25 mouse cellular contexts compared by ENCODE assay signal in the genomic region with DNA sequence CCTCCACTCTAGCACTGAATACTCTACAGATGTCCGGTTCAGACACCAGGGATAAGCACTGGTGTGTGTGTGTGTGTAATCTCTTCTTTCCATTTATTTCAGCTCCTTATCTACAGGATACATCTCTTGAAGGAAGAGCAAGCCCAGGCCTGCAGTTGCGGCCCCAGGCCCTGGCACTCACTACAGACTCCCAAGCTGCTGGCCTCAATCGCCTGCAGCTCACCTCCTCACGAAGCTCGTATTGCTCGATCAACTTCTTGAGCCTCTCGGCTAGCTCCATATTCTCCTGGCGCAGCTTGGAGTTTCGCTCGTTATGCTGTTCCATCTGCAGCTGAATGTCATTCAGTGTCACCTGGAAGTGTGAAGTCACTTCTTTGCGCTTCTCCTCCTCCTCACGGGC. TPM values are rescaled to one million over a fixed set of nuclear protein-coding genes. Genes with fewer than 3 reads are reported as not detected.
A peak's percentile ranks its signal among the peaks of the same experiment; 100 is the strongest.
DNase-seq lines count a peak whose midpoint lies in the region; ATAC-seq and TF ChIP-seq lines count a peak whose summit lies in the region.
"Had no signal": no experiment of that assay in that cellular context is flagged by ENCODE, and none has a peak within 500 bp of the region (broad histone marks: within the 10 kb centered on the region; RNA-seq: fewer than 3 reads in every experiment).

No protein-coding gene starts in this region.

- 87% methylated on average over 12 of the region's 12 CpGs for WGBS in forebrain, embryonic 13.5 days
- 97% methylated on average over 12 of the region's 12 CpGs for WGBS in forebrain, embryonic 10.5 days

- H3K27ac ChIP-seq in forebrain, embryonic 13.5 days, result no peak overlapping the region
- H3K27ac ChIP-seq in forebrain, embryonic 10.5 days, result no peak overlapping the region
- peak overlapping the region; percentile 40; the same call in 1 of the 2 replicates for H3K27ac ChIP-seq in layer of hippocampus, adult 2 months
- H3K27ac ChIP-seq: embryonic facial prominence, embryonic 12.5 days; embryonic facial prominence, embryonic 15.5 days; forebrain, embryonic 15.5 days; heart, embryonic 15.5 days; hindbrain, embryonic 10.5 days; hindbrain, embryonic 13.5 days; intestine, embryonic 15.5 days had no signal

- peak; percentile 14 for DNase-seq in cerebellum, adult 9-10 months
- DNase-seq in cerebellum, postnatal 14 days, result no peak
- DNase-seq in forebrain, embryonic 10.5 days (ENCODE audit: extremely low spot score, low spot score), result no peak
- no peak for DNase-seq in layer of hippocampus, adult 2 months (ENCODE audit: low spot score in 2 of 2)
- no peak for DNase-seq in layer of hippocampus, adult 8-10 months (ENCODE audit: low spot score in 2 of 2)
- DNase-seq: adrenal gland, postnatal 36 days; cerebellum, adult 18-20 months; cerebellum, postnatal 25 days; gastrocnemius, postnatal 25 days; heart, adult 18-20 months; heart, postnatal 10 days; heart, postnatal 36 days; kidney, adult 2 months had no signal

- H3K4me2 ChIP-seq in forebrain, embryonic 13.5 days, result no peak overlapping the region
- H3K4me2 ChIP-seq: embryonic facial prominence, embryonic 12.5 days; embryonic facial prominence, embryonic 15.5 days; forebrain, embryonic 15.5 days; heart, embryonic 12.5 days; heart, embryonic 15.5 days; hindbrain, embryonic 13.5 days; intestine, embryonic 15.5 days had no signal

- no peak overlapping the region for H3K4me3 ChIP-seq in forebrain, embryonic 13.5 days
- H3K4me3 ChIP-seq in forebrain, embryonic 10.5 days, result no peak overlapping the region
- H3K4me3 ChIP-seq in layer of hippocampus, adult 2 months, result no peak overlapping the region
- H3K4me3 ChIP-seq: embryonic facial prominence, embryonic 12.5 days; embryonic facial prominence, embryonic 15.5 days; forebrain, embryonic 15.5 days; heart, embryonic 12.5 days; heart, embryonic 15.5 days; hindbrain, embryonic 10.5 days; hindbrain, embryonic 13.5 days; intestine, embryonic 15.5 days had no signal

- no peaks in the 10 kb centered on the region for H3K27me3 ChIP-seq in forebrain, embryonic 13.5 days
- no peaks in the 10 kb centered on the region for H3K27me3 ChIP-seq in forebrain, embryonic 10.5 days (ENCODE audit: poor library complexity, severe bottlenecking)
- H3K27me3 ChIP-seq: embryonic facial prominence, embryonic 12.5 days; embryonic facial prominence, embryonic 15.5 days; forebrain, embryonic 15.5 days; heart, embryonic 12.5 days; heart, embryonic 15.5 days; hindbrain, embryonic 13.5 days; intestine, embryonic 15.5 days; Patski had no signal

- no peaks in the 10 kb centered on the region for H3K9me3 ChIP-seq in forebrain, embryonic 13.5 days (replicated peaks)
- H3K9me3 ChIP-seq in forebrain, embryonic 10.5 days, result no peaks in the 10 kb centered on the region
- H3K9me3 ChIP-seq: embryonic facial prominence, embryonic 12.5 days; embryonic facial prominence, embryonic 15.5 days; forebrain, embryonic 15.5 days; heart, embryonic 12.5 days; heart, embryonic 15.5 days; hindbrain, embryonic 10.5 days; hindbrain, embryonic 13.5 days; intestine, embryonic 15.5 days had no signal

- H3K9ac ChIP-seq in forebrain, embryonic 13.5 days, result peak overlapping the region; percentile 0; the same call in 1 of the 2 replicates
- H3K9ac ChIP-seq: embryonic facial prominence, embryonic 12.5 days; forebrain, embryonic 15.5 days; heart, embryonic 12.5 days; heart, embryonic 15.5 days; hindbrain, embryonic 13.5 days; intestine, embryonic 15.5 days had no signal

- no peak for ATAC-seq in forebrain, embryonic 13.5 days
- ATAC-seq: forebrain, embryonic 15.5 days; hindbrain, embryonic 16.5 days; intestine, embryonic 15.5 days; Patski had no signal

- TF ChIP-seq CTCF in layer of hippocampus, adult 2 months (conservative IDR thresholded peaks at IDR 0.05), result no peak

- H3K4me1 ChIP-seq in forebrain, embryonic 13.5 days, result peaks cover 12% of the 10 kb centered on the region; the same call in 1 of the 2 replicates
- H3K4me1 ChIP-seq in forebrain, embryonic 10.5 days, result no peaks in the 10 kb centered on the region
- H3K4me1 ChIP-seq: embryonic facial prominence, embryonic 12.5 days; heart, embryonic 12.5 days; hindbrain, embryonic 10.5 days; intestine, embryonic 15.5 days had no signal

- peaks cover 100% of the 10 kb centered on the region for H3K36me3 ChIP-seq in forebrain, embryonic 13.5 days (ENCODE audit: poor library complexity, severe bottlenecking)
- H3K36me3 ChIP-seq in forebrain, embryonic 10.5 days (replicated peaks), result peaks cover 100% of the 10 kb centered on the region

RNA-seq across cellular contexts. Expression of a gene that starts 8.1 kb away (rescaled TPM):
- polyA plus RNA-seq in forebrain, embryonic 13.5 days (2015; fragmentation: Nextera tagmentation; extraction: Ambion mirVana), result 97.7 and 104 TPM in 2 replicates
- polyA plus RNA-seq in forebrain, embryonic 10.5 days (2016; fragmentation: Nextera tagmentation; extraction: Ambion mirVana), result 43.9 and 47.1 TPM in 2 replicates
- total RNA-seq in layer of hippocampus, adult 2 months (2021), result 10 to 100 TPM; 70.2 to 81.0 TPM
- total RNA-seq in layer of hippocampus, adult 8-10 months (2022), result 10 to 100 TPM; 59.2 to 67.4 (median 62.1) TPM

RNA-seq across cellular contexts. Expression of a gene that starts 9.0 kb away (rescaled TPM):
- polyA plus RNA-seq in forebrain, embryonic 13.5 days (2015; fragmentation: Nextera tagmentation; extraction: Ambion mirVana), result 75.9 and 79.8 TPM in 2 replicates
- polyA plus RNA-seq in forebrain, embryonic 10.5 days (2016; fragmentation: Nextera tagmentation; extraction: Ambion mirVana), result 114 and 118 TPM in 2 replicates
- 10 to 100 TPM; 49.7 to 51.3 TPM for total RNA-seq in layer of hippocampus, adult 2 months (2021)
- total RNA-seq in layer of hippocampus, adult 8-10 months (2022), result 10 to 100 TPM; 42.1 to 46.3 (median 44.6) TPM

RNA-seq across cellular contexts. Expression of a gene that starts 13.0 kb away (rescaled TPM):
- polyA plus RNA-seq in forebrain, embryonic 13.5 days (2015; fragmentation: Nextera tagmentation; extraction: Ambion mirVana), result 30.1 and 31.5 TPM in 2 replicates
- 30.4 and 34.8 TPM in 2 replicates for polyA plus RNA-seq in forebrain, embryonic 10.5 days (2016; fragmentation: Nextera tagmentation; extraction: Ambion mirVana)
- 10 to 100 TPM; 31.5 to 34.3 TPM for total RNA-seq in layer of hippocampus, adult 2 months (2021)
- total RNA-seq in layer of hippocampus, adult 8-10 months (2022), result 10 to 100 TPM; 27.9 to 42.5 (median 36.0) TPM

RNA-seq across cellular contexts. Expression of a gene that starts 17.8 kb away (rescaled TPM):
- polyA plus RNA-seq in forebrain, embryonic 13.5 days (2015; fragmentation: Nextera tagmentation; extraction: Ambion mirVana), result 2.3 and 4.5 TPM in 2 replicates
- 2.0 and 2.2 TPM in 2 replicates for polyA plus RNA-seq in forebrain, embryonic 10.5 days (2016; fragmentation: Nextera tagmentation; extraction: Ambion mirVana)
- 1 to 10 TPM; 5.7 to 7.4 TPM for total RNA-seq in layer of hippocampus, adult 2 months (2021)
- 1 to 10 TPM; 4.0 to 7.9 (median 5.9) TPM for total RNA-seq in layer of hippocampus, adult 8-10 months (2022)
- total RNA-seq: common myeloid progenitor, adult 5-6 weeks had no signal

RNA-seq across cellular contexts. Expression of a gene that starts 31.4 kb away (rescaled TPM):
- polyA plus RNA-seq in forebrain, embryonic 13.5 days (2015; fragmentation: Nextera tagmentation; extraction: Ambion mirVana), result 186 and 193 TPM in 2 replicates
- polyA plus RNA-seq in forebrain, embryonic 10.5 days (2016; fragmentation: Nextera tagmentation; extraction: Ambion mirVana), result 224 and 227 TPM in 2 replicates
- 10 to 100 TPM; 83.1 to 86.2 TPM for total RNA-seq in layer of hippocampus, adult 2 months (2021)
- total RNA-seq in layer of hippocampus, adult 8-10 months (2022), result 10 to 100 TPM; 77.3 to 91.3 (median 84.6) TPM
